Mouse (Mus musculus) macrophage (primary cell): ENCODE measurements around the gene Amn1. TPM values are rescaled to one million over a fixed set of nuclear protein-coding genes. Genes with fewer than 3 reads are reported as not detected.

Experiments used
- H3K27ac ChIP-seq: fragments of 350-480 bp; formaldehyde crosslinking; 2 replicates; pipeline ENCODE4 v1.9.0; 2021
- H3K36me3 ChIP-seq: fragments of 350-480 bp; formaldehyde crosslinking; 2 replicates; pipeline ENCODE4 v1.9.0; 2021; ENCODE audit errors: inconsistent target
- H3K4me3 ChIP-seq: fragments of 350-480 bp; formaldehyde crosslinking; 2 replicates; pipeline ENCODE4 v1.9.0; 2021; ENCODE audit errors: inconsistent target
- H3K79me2 ChIP-seq: fragments of 350-480 bp; formaldehyde crosslinking; 2 replicates; pipeline ENCODE4 v1.9.0; 2021; ENCODE audit errors: inconsistent target
- WGBS: methylation state at CpG from one replicate; pipeline ENCODE4 v1.1.7; 2026; ENCODE audit warnings: inconsistent platforms; ENCODE audit not compliant: missing documents; 5-methylcytosine and 5-hydroxymethylcytosine counted together
- polyA plus RNA-seq: library from polyadenylated mRNA; stranded (reverse); fragments of 250-400 nt; gene quantifications from 3 replicates; pipeline ENCODE4 v1.2.4, GENCODE M21; 2018; ENCODE audit warnings: inconsistent platforms

Amn1 gene
- polyA plus RNA-seq, 1 experiment from 2014 or later: 12.4 TPM

GRCm38 (mm10) chr6:149107615-149108014 lies 80.9 kb downstream of the Amn1 start:
- H3K79me2 ChIP-seq: no peaks in the 10 kb centered on the region
- no peak overlapping the region for H3K27ac ChIP-seq
- H3K4me3 ChIP-seq: no peak overlapping the region
- no peaks in the 10 kb centered on the region for H3K36me3 ChIP-seq
- 93% methylated on average over 3 of the region's 3 CpGs for WGBS

Other genes starting within 250 kb of the Amn1 start
- 3.1 to 9.5 TPM (median 3.7 TPM) in 3 replicates for gene Sinhcaf, start 242.2 kb downstream of the Amn1 start, polyA plus RNA-seq
- gene Dennd5b, start 87.0 kb downstream of the Amn1 start, polyA plus RNA-seq: 0.20 to 0.52 TPM (median 0.20 TPM) in 3 replicates
- not detected in 3 replicates for gene Gm10203, start 58.5 kb downstream of the Amn1 start, polyA plus RNA-seq
- gene Etfbkmt, start 48.9 kb downstream of the Amn1 start, polyA plus RNA-seq: 1.9 to 5.2 TPM (median 2.9 TPM) in 3 replicates
- 17.9 to 42.9 TPM (median 39.0 TPM) in 3 replicates for gene Resf1, start 120.7 kb upstream of the Amn1 start, polyA plus RNA-seq
- 0.06 to 0.09 TPM (median 0.06 TPM) in 3 replicates for gene Bicd1, start 220.2 kb upstream of the Amn1 start, polyA plus RNA-seq